Mouse (Mus musculus) Patski (cell line): ENCODE results near the gene Rab32. TPM values are rescaled to one million over a fixed set of nuclear protein-coding genes. Genes with fewer than 3 reads are reported as not detected.
"Not testable (repeated sequence)": the region's sequence is repeated elsewhere in the genome, so short reads cannot be mapped to it uniquely, and the experiment has no call there.

Source experiments
- ATAC-seq: fragments of 100-300 bp; one replicate; pipeline ENCODE4 v1.8.0; 2021
- CTCF ChIA-PET: fragments of 350-600 bp; sonication (Branson Sonifier 250); formaldehyde crosslinking; loops from one replicate; lab custom pipeline; 2022; ENCODE audit warnings: inconsistent platforms; lab: Charles Lee
- POLR2A ChIA-PET: fragments of 350-600 bp; sonication (Branson Sonifier 250); formaldehyde crosslinking; loops from one replicate; lab custom pipeline; 2022; ENCODE audit warnings: antibody characterized with exemption, inconsistent platforms; lab: Charles Lee
- DNase-seq: peaks from one replicate; pipeline ENCODE4 v3.0.0-alpha.2; 2011; ENCODE audit warnings: low read depth, low spot score
- H3K27me3 ChIP-seq: fragments of 371-371 bp; one replicate; pipeline ENCODE4 v1.5.1; 2021
- CTCF ChIP-seq: fragments of 100-300 bp; IDR thresholded peaks from one replicate; pipeline ENCODE4 v1.5.1; 2021
- in situ Hi-C: fragments of 300-500 bp; cut with MboI; formaldehyde crosslinking; loops from 3 replicates; pipeline ENCODE4 v1.11.1; 2018; ENCODE audit warnings: low pct_unique_long_range_greater_than_20kb, mixed read lengths
- polyA plus RNA-seq: library from polyadenylated mRNA; unstranded; gene quantifications from one replicate; pipeline ENCODE4 v1.2.3, GENCODE M21; 2021

Gene Rab32
- polyA plus RNA-seq = 18.6 TPM

- TF ChIP-seq CTCF = peak; percentile 98
- peak; percentile 50 for DNase-seq
- peak; percentile 95 for ATAC-seq
- no peaks in the 10 kb centered on the region for H3K27me3 ChIP-seq
- in situ Hi-C loops = loop anchor here (5.0 to 10.0 kb wide), 2 partner anchors 150 to 743 kb away; no protein-coding TSS in a partner anchor
- ChIA-PET POLR2A (no interaction called here), CTCF (interaction anchor here (1.0 to 2.0 kb wide), 8 partner anchors 9 to 597 kb away, joined by 3 to 42 read pairs (median 3); no protein-coding TSS in a partner anchor)
These were observed at the start of gene Rab32 for GRCm38 (mm10) chr10:10557570-10558336. Rab32 (minus strand) TSS chr10:10558265.

- ATAC-seq (no peak), DNase-seq (no peak)
- CTCF ChIA-PET = interaction anchor here (1.0 to 1.8 kb wide), 3 partner anchors 11 to 177 kb away, joined by 3 to 6 read pairs (median 3); no protein-coding TSS in a partner anchor
- in situ Hi-C loops = no loop called here
- no peaks in the 10 kb centered on the region for H3K27me3 ChIP-seq
- no peak for TF ChIP-seq CTCF
- POLR2A ChIA-PET = no interaction called here
These were observed 42.7 kb upstream of the Rab32 start for GRCm38 (mm10) chr10:10600771-10601170.

- in situ Hi-C loops, H3K27me3 ChIP-seq, DNase-seq, POLR2A ChIA-PET, ATAC-seq, CTCF ChIA-PET: not testable (repeated sequence)
These were observed 39.4 kb upstream of the Rab32 start for GRCm38 (mm10) chr10:10597495-10597894.

GRCm38 (mm10) chr10:10580811-10581210 lies 22.7 kb upstream of the Rab32 start:
- in situ Hi-C loops = no loop called here
- POLR2A ChIA-PET = no interaction called here

GRCm38 (mm10) chr10:10579821-10580220 lies 21.8 kb upstream of the Rab32 start:
- TF ChIP-seq CTCF = no peak
- ChIA-PET POLR2A (no interaction called here), CTCF (no interaction called here)
- ATAC-seq = no peak
- H3K27me3 ChIP-seq = no peaks in the 10 kb centered on the region
- in situ Hi-C loops = no loop called here
- no peak for DNase-seq

More at GRCm38 (mm10) chr10:10580811-10581210, 22.7 kb upstream of the Rab32 start:
- DNase-seq = no peak
- no peak for TF ChIP-seq CTCF
- ATAC-seq = no peak
- CTCF ChIA-PET = no interaction called here
- H3K27me3 ChIP-seq = no peaks in the 10 kb centered on the region

- DNase-seq (no peak), ATAC-seq (no peak)
- no peak for TF ChIP-seq CTCF
- no peaks in the 10 kb centered on the region for H3K27me3 ChIP-seq
- POLR2A ChIA-PET = no interaction called here
- CTCF ChIA-PET = interaction anchor here (1.0 to 2.0 kb wide), 8 partner anchors 10 to 597 kb away, joined by 3 to 42 read pairs (median 3); no protein-coding TSS in a partner anchor
- in situ Hi-C loops = loop anchor here (5.0 to 10.0 kb wide), 2 partner anchors 151 to 744 kb away; no protein-coding TSS in a partner anchor
These were observed 259 bp upstream of the Rab32 start for GRCm38 (mm10) chr10:10558337-10558711.

GRCm38 (mm10) chr10:10557085-10557484 lies 980 bp downstream of the Rab32 start:
- POLR2A ChIA-PET = no interaction called here
- in situ Hi-C loops = loop anchor here (5.0 to 10.0 kb wide), 2 partner anchors 150 to 742 kb away; no protein-coding TSS in a partner anchor
- CTCF ChIA-PET = interaction anchor here (1.1 to 2.0 kb wide), 2 partner anchors 147 to 159 kb away, joined by 3 to 42 read pairs; no protein-coding TSS in a partner anchor

GRCm38 (mm10) chr10:10555676-10556075 lies 2.4 kb downstream of the Rab32 start:
- POLR2A ChIA-PET = no interaction called here
- ATAC-seq (no peak), DNase-seq (no peak)
- H3K27me3 ChIP-seq = no peaks in the 10 kb centered on the region
- CTCF ChIA-PET = no interaction called here
- in situ Hi-C loops = loop anchor here (5.0 to 10.0 kb wide), 2 partner anchors 148 to 741 kb away; no protein-coding TSS in a partner anchor
- no peak for TF ChIP-seq CTCF

More at GRCm38 (mm10) chr10:10557085-10557484, 980 bp downstream of the Rab32 start:
- no peaks in the 10 kb centered on the region for H3K27me3 ChIP-seq
- peak; percentile 53 for ATAC-seq
- DNase-seq = peak; percentile 83
- TF ChIP-seq CTCF = no peak

GRCm38 (mm10) chr10:10555221-10555620 lies 2.8 kb downstream of the Rab32 start:
- in situ Hi-C loops = loop anchor here (5.0 to 10.0 kb wide), 2 partner anchors 148 to 740 kb away; no protein-coding TSS in a partner anchor
- H3K27me3 ChIP-seq = no peaks in the 10 kb centered on the region
- POLR2A ChIA-PET = no interaction called here
- peak; percentile 61 for ATAC-seq
- peak; percentile 65 for DNase-seq
- TF ChIP-seq CTCF = no peak
- CTCF ChIA-PET = interaction anchor here (1.6 kb wide), 1 partner anchor 24 kb away, joined by 3 read pairs; no protein-coding TSS in a partner anchor

GRCm38 (mm10) chr10:10550134-10550533 lies 7.9 kb downstream of the Rab32 start:
- in situ Hi-C loops = loop anchor here (5.0 to 10.0 kb wide), 2 partner anchors 38 to 735 kb away; no protein-coding TSS in a partner anchor
- no peak for TF ChIP-seq CTCF
- ATAC-seq (peak; percentile 90), DNase-seq (no peak)
- POLR2A ChIA-PET = no interaction called here
- CTCF ChIA-PET = interaction anchor here (1.9 kb wide), 1 partner anchor 21 kb away, joined by 5 read pairs; no protein-coding TSS in a partner anchor
- no peaks in the 10 kb centered on the region for H3K27me3 ChIP-seq
